Mouse (Mus musculus) C2C12 (cell line): Measurements from ENCODE around the gene Amer1.

Source experiments
- CEBPB ChIP-seq: IDR thresholded peaks from one replicate; pipeline ENCODE4 v1.6.1; 2011; ENCODE audit warnings: low read depth, mild to moderate bottlenecking, control low read depth, moderate library complexity
- CTCF ChIP-seq: IDR thresholded peaks from one replicate; pipeline ENCODE4 v1.5.1; 2011; ENCODE audit not compliant: control insufficient read depth, insufficient read depth, insufficient read length
- MAX ChIP-seq: IDR thresholded peaks from one replicate; pipeline ENCODE4 v1.6.1; 2011; ENCODE audit warnings: mild to moderate bottlenecking, control low read depth
- MYOD1 ChIP-seq: IDR thresholded peaks from one replicate; pipeline ENCODE4 v1.6.1; 2011; ENCODE audit warnings: low read depth; ENCODE audit not compliant: control insufficient read depth, insufficient read length
- MYOG ChIP-seq: IDR thresholded peaks from one replicate; pipeline ENCODE4 v1.6.1; 2011; ENCODE audit not compliant: control insufficient read depth, insufficient read length; ENCODE audit errors: extremely low read depth
- USF1 ChIP-seq: IDR thresholded peaks from one replicate; pipeline ENCODE4 v1.6.1; 2011; ENCODE audit warnings: low read depth, mild to moderate bottlenecking, control low read depth, moderate library complexity

- TF ChIP-seq CTCF (no peak), USF1 (no peak), CEBPB (no peak), MAX (no peak), MYOD1 (no peak), MYOG (no peak)
These were observed 6.2 kb downstream of the Amer1 start for GRCm38 (mm10) chrX:95438491-95438890.
